Mouse (Mus musculus) midbrain, embryonic 14.5 days (tissue): ENCODE measurements around the gene Ece1. TPM values are rescaled to one million over a fixed set of nuclear protein-coding genes. Genes with fewer than 3 reads are reported as not detected.

Experiments
- ATAC-seq: fragments of 200-750 bp; cut with Nextera tagmentation; 2 replicates; pipeline ENCODE4 v1.8.0; 2017; ENCODE audit warnings: moderate number of reproducible peaks, moderate library complexity; ENCODE audit not compliant: low FRiP score, low TSS enrichment
- DNase-seq: peaks from one replicate; pipeline ENCODE4 v3.0.0-alpha.2; 2015
- H3K27ac ChIP-seq: fragments of 300-500 bp; sonication (generic); replicated peaks from 2 replicates; pipeline ENCODE4 v1.5.1; 2014; ENCODE audit warnings: mild to moderate bottlenecking, low read depth, low read length, moderate library complexity
- H3K27me3 ChIP-seq: fragments of 300-500 bp; sonication (generic); 2 replicates; pipeline ENCODE4 v1.6.1; 2014; ENCODE audit warnings: low read length, control low read depth, mixed read lengths; ENCODE audit not compliant: control insufficient read depth, insufficient read depth
- H3K36me3 ChIP-seq: fragments of 300-500 bp; sonication (generic); 2 replicates; pipeline ENCODE4 v1.6.1; 2014; ENCODE audit warnings: low read length, control low read depth; ENCODE audit not compliant: control insufficient read depth, insufficient read depth
- H3K4me1 ChIP-seq: fragments of 300-500 bp; sonication (generic); 2 replicates; pipeline ENCODE4 v1.6.1; 2014; ENCODE audit warnings: mild to moderate bottlenecking, antibody characterized with exemption, low read length, control low read depth; ENCODE audit not compliant: control insufficient read depth, insufficient read depth
- H3K4me2 ChIP-seq: fragments of 300-500 bp; sonication (generic); 2 replicates; pipeline ENCODE4 v1.6.1; 2014; ENCODE audit warnings: mild to moderate bottlenecking, low read length, moderate library complexity
- H3K4me3 ChIP-seq: fragments of 300-500 bp; sonication (generic); replicated peaks from 2 replicates; pipeline ENCODE4 v1.5.1; 2014; ENCODE audit warnings: low read depth, low read length
- H3K9ac ChIP-seq: fragments of 300-500 bp; sonication (generic); replicated peaks from 2 replicates; pipeline ENCODE4 v1.6.1; 2014; ENCODE audit warnings: mild to moderate bottlenecking, low read length, moderate library complexity
- H3K9me3 ChIP-seq: fragments of 300-500 bp; sonication (generic); 2 replicates; pipeline ENCODE4 v1.6.1; 2016; ENCODE audit warnings: low read length, control low read depth, mixed read lengths; ENCODE audit not compliant: control insufficient read depth
- WGBS: fragments of 180-500 bp; shearing (Covaris S2); extraction: QIAGEN DNeasy Blood & Tissue Kit; methylation state at CpG from one replicate; pipeline ENCODE4 v1.1.7; 2014; 5-methylcytosine and 5-hydroxymethylcytosine counted together
- polyA plus RNA-seq: library from polyadenylated mRNA; unstranded; fragments of >200 nt; fragmentation: Nextera tagmentation; extraction: Ambion mirVana; gene quantifications from 2 replicates; pipeline ENCODE4 v1.2.1, GENCODE M21; 2014

Gene Ece1
- polyA plus RNA-seq, 1 experiment from 2014 or later = 18.4 TPM

DNA sequence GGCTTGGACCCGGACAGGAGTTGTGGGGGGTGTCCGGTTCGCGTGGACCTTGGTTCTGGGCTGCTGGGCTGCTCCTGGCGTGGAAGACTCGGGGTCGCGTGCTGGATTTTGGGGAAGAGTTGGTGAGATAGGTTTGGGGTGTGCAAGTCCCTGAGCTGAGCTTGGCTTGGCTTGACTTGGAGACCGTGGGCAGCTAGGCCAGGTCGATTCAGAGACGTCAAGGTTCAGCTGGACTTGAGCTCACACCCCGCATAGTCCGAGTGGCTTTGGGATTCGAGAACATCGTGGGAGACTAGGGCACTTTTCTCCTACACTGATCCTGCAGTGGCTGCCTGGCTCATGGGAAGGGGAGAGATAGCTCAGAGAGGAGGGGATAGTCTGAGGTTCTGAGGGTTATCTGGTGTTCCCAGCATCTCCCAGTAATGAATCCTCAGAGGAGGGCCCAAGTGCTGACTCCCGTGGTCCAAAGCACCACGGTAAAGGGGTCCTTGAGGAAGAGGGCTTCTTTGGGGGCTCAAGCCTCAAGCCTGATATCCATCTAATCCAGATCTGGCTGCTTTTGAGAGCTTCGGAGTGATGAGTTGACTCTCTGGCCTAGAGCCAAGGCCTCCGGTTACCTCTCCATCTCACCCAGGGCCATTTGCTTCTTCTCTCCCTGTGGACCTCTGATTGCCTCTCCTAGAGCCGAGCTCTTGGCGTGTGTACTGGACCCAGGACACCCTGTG lies 641 bp downstream of the Ece1 start:
- peak; percentile 38 for DNase-seq
- 15% methylated on average over 21 of the region's 21 CpGs for WGBS
- ATAC-seq = no peak
- Histone ChIP-seq H3K4me2 (peak overlapping the region; percentile 62), H3K27ac (peak overlapping the region; percentile 67), H3K9ac (peak overlapping the region; percentile 89), H3K27me3 (no peaks in the 10 kb centered on the region), H3K36me3 (no peaks in the 10 kb centered on the region), H3K9me3 (no peaks in the 10 kb centered on the region), H3K4me1 (peaks cover 39% of the 10 kb centered on the region), H3K4me3 (peak overlapping the region; percentile 67)

DNA sequence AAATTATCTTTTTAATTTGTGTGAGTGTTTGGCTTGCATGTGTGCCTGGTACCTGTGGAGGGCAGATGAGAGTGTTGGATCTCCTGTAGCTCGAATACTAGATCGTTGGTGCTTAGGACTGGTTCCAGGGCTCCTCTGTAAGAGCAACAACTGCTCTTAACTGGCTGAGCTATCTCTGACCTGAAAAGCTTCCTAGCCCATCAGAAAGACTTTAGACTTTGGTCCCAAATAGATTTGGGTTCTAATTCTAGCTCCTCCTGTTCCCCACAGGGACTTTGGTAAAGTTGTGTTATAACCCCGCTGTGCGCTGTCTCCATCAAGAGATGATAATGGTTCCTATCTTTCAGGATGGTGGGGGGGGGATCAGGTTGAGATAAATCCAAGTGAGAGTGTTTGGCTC lies 2.0 kb downstream of the Ece1 start:
- Histone ChIP-seq H3K4me3 (no peak overlapping the region), H3K9ac (no peak overlapping the region), H3K4me1 (peaks cover 39% of the 10 kb centered on the region), H3K36me3 (no peaks in the 10 kb centered on the region), H3K27me3 (no peaks in the 10 kb centered on the region), H3K27ac (no peak overlapping the region), H3K4me2 (peak overlapping the region; percentile 62; the same call in 1 of the 2 replicates), H3K9me3 (no peaks in the 10 kb centered on the region)
- WGBS = 92% methylated on average over 4 of the region's 4 CpGs
- no peak for DNase-seq
- ATAC-seq = no peak

DNA sequence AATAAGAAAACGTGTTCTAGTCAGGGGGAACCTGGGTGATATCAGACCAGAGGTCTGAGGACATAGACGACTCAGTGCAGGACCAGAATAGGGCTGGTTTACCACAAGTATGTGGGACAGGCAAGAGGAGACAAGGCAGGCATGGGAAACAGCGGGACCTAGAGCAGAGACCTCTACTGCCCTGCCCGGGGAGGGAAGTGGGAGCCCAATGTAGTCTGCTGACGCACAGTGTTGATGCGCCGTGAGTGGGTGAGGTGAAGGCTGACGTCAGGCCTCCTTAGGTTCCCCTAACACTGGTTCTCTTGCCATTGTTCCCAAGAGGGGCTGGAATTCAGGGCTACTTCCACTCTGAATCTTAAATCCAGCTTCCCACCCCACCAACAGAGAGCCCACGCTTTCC lies 2.7 kb downstream of the Ece1 start:
- H3K4me2 ChIP-seq = peak overlapping the region; percentile 5
- 0 out of 2 replicates have a peak overlapping the region, but pooled peaks have one; percentile 0 for H3K27ac ChIP-seq
- H3K9me3 ChIP-seq = no peaks in the 10 kb centered on the region
- DNase-seq = no peak
- H3K4me1 ChIP-seq = peaks cover 41% of the 10 kb centered on the region
- WGBS = 57% methylated on average over 9 of the region's 9 CpGs
- ATAC-seq = no peak
- no peak overlapping the region for H3K4me3 ChIP-seq
- H3K36me3 ChIP-seq = no peaks in the 10 kb centered on the region
- H3K9ac ChIP-seq = no peak overlapping the region
- no peaks in the 10 kb centered on the region for H3K27me3 ChIP-seq

DNA sequence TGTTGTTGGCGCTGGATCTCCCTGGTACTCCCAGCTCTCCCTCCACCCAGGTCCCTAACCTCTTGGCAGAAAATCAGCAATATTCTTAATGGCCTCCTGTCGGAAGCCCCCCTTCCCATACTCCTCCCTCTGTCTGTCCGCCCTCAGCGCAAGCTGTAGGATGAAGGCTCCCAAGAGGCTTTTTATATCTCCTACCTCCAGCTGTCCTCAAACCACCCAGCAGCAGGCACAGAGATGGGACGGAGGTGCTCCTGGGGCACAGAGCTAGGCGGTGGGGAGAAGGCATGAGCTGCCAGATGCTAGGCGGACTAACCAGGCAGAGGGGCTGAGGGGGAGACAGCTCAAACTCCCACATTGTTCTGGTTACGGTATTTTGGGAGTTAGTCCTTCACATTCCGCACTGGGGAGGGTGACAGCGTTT lies 3.2 kb downstream of the Ece1 start:
- Histone ChIP-seq H3K36me3 (no peaks in the 10 kb centered on the region), H3K9me3 (no peaks in the 10 kb centered on the region), H3K4me1 (peaks cover 44% of the 10 kb centered on the region), H3K27me3 (no peaks in the 10 kb centered on the region), H3K4me2 (peak overlapping the region; percentile 5), H3K4me3 (no peak overlapping the region), H3K27ac (0 out of 2 replicates have a peak overlapping the region, but pooled peaks have one; percentile 0), H3K9ac (no peak overlapping the region)
- DNase-seq = no peak
- WGBS = 44% methylated on average over 10 of the region's 10 CpGs
- no peak for ATAC-seq

DNA sequence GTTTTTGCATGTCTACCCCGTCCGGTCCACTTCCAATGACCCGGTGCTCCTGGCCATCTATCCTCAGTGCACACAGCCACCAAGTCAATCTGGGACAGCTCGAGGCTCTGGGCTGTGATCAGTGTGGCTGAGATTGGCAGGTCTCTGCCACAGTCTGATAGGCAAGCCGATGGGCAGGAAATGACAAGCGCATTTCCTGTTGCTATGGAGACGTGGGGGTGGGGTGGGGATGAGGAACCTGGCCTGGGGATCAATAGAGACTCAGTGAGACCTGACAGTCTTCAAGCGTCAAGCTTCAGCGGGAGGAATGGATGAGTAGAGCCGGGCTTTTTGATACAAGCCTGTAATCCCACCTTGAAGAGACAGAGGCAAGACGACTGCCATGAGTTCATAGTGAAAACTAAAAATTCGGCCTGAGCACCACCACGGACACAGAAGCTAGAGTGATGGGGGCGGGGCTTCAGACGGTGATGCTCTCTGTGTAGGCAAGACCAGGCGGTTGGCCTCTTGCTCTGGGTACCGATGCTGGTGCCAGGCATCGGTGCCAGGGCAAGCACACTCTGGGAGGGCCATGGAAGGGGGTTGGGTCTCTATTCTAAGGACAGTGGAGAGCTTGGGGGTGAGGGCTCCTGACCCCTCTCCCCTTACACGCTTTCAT lies 4.3 kb downstream of the Ece1 start:
- no peaks in the 10 kb centered on the region for H3K36me3 ChIP-seq
- 23% methylated on average over 19 of the region's 19 CpGs for WGBS
- DNase-seq = peak; percentile 81
- peak overlapping the region; percentile 65 for H3K27ac ChIP-seq
- H3K27me3 ChIP-seq = no peaks in the 10 kb centered on the region
- no peaks in the 10 kb centered on the region for H3K9me3 ChIP-seq
- ATAC-seq = no peak
- H3K4me1 ChIP-seq = peaks cover 41% of the 10 kb centered on the region
- 0 out of 2 replicates have a peak overlapping the region, but pooled peaks have one; percentile 1 for H3K4me3 ChIP-seq
- peak overlapping the region; percentile 37 for H3K4me2 ChIP-seq
- no peak overlapping the region for H3K9ac ChIP-seq

DNA sequence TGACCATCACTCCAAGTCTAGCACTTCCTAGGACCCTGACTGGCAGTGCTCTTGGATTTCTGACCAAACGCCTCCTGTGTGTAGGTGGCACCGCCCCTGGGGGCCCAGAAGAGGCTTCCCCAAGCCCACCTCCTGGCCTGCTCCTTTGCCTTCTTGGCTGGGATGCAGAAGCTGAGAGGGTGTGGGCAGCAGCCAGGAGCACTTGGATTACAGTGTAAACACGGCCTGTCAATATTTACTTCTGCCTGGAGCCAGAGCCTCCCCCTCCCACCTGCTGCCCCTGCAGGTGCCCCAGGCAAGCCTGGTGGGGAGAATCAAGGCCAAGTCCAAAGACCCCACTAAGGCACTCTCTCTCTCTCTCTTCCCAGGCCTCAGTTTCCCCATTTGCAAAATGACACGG lies 5.2 kb downstream of the Ece1 start:
- no peaks in the 10 kb centered on the region for H3K27me3 ChIP-seq
- H3K4me2 ChIP-seq = no peak overlapping the region
- no peak for DNase-seq
- 70% methylated on average over 4 of the region's 4 CpGs for WGBS
- H3K9ac ChIP-seq = no peak overlapping the region
- H3K27ac ChIP-seq = no peak overlapping the region; the same call in 1 of the 2 replicates
- ATAC-seq = no peak
- H3K4me3 ChIP-seq = no peak overlapping the region
- H3K4me1 ChIP-seq = peaks cover 38% of the 10 kb centered on the region
- H3K36me3 ChIP-seq = no peaks in the 10 kb centered on the region
- no peaks in the 10 kb centered on the region for H3K9me3 ChIP-seq

DNA sequence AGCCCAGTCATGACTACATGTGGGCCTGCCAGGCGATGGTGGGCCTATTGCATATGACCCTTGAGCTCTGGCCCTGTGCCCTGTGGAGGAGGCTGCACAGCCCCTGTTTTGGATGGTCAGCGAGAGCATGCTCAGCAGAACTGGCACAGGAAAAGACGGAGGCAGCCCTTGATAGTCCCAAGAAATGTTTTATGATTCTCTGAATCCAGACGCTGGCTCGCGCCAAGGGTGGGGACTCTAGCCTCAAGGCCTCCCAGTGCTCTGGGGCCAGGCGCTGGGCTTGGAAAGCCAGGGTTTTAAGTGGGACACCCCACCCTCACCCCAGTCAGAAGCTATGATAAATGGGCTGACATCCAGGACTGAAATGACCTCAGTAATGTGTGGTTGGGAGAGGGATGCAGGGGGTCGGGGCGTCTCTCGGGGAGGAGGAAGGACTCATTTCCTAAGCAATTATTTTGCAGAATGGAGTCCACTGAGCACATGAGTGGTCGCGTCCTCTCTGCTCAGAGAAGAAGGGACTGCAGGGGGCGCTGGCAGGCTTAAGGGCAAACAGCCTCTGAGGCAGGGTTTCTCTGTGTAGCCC lies 5.7 kb downstream of the Ece1 start:
- peaks cover 34% of the 10 kb centered on the region for H3K4me1 ChIP-seq

DNA sequence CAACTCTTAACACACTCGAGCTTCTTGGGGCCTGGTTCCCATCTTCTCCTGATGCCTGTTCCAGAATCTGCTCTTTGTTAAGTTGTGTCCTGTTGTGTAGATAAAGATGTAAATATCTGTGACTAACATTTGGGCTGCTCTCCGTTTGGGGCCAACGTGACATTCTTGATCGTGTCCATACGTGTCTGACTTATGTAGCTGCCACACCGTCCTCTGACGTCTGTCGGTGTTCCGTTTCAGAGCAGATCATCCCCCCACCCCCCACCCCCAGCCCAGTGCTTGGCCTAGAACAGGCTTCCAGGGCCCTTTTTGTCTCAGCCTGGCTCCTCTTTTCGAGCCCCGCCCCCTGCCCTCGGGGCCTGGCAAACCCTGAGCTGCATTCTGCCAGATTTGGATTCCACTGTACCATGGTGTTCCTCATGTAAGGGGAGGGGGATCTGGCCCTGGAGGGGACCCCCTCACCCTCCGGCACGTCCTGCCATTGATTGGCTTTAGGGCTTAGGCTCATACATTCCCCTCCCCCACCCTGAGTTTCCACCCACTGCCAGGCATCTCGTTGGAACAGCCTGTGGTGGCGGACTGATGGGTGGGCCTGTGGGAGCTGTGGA lies 7.7 kb downstream of the Ece1 start:
- WGBS = 37% methylated on average over 16 of the region's 16 CpGs
- Histone ChIP-seq H3K4me1 (peaks cover 28% of the 10 kb centered on the region), H3K9ac (no peak overlapping the region), H3K36me3 (no peaks in the 10 kb centered on the region), H3K4me3 (no peak overlapping the region), H3K9me3 (no peaks in the 10 kb centered on the region), H3K27ac (no peak overlapping the region), H3K27me3 (no peaks in the 10 kb centered on the region), H3K4me2 (no peak overlapping the region)
- DNase-seq (peak; percentile 37), ATAC-seq (no peak)

More for the DNA sequence above, 5.7 kb downstream of the Ece1 start:
- Histone ChIP-seq H3K27ac (no peak overlapping the region), H3K9me3 (no peaks in the 10 kb centered on the region), H3K27me3 (no peaks in the 10 kb centered on the region), H3K36me3 (no peaks in the 10 kb centered on the region), H3K9ac (no peak overlapping the region), H3K4me2 (no peak overlapping the region), H3K4me3 (no peak overlapping the region)
- ATAC-seq (no peak), DNase-seq (no peak)
- WGBS = 85% methylated on average over 13 of the region's 13 CpGs
